Mouse (Mus musculus): ENCODE results near the gene Gjd2. TPM values are rescaled to one million over a fixed set of nuclear protein-coding genes. Genes with fewer than 3 reads are reported as not detected.
A peak's percentile ranks its signal among the peaks of the same experiment; 100 is the strongest.

Gjd2 gene
- polyA plus RNA-seq, 1 experiment from 2014 or later, result 0.23 TPM

DNA sequence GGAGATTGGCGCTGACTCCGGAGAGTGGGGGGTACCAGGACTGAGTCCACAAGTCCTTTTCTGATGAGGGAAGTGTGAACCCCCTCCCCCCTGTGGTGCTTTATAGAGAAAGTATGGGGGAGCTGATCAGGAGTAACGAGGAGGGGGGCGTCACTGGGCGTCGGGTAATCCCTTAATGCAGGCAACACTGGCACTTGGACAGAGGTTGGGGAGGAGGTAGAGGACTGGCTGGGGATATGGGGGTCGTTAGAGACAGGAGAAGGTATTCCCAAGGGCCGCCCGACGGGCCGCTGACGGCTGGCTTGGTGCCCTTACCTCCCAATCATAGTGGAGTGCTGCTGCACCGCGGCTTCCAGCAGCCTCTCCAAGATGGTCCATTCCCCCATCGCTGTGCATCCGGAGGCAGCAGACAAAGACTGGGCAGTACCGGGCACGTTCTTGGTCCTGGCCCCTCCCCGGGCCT is 639 bp downstream of the Gjd2 start:
- WGBS, result 3% methylated on average over 19 of the region's 19 CpGs
- no peaks in the 10 kb centered on the region for H3K36me3 ChIP-seq
- H3K9me3 ChIP-seq (replicated peaks), result no peaks in the 10 kb centered on the region
- H3K9ac ChIP-seq, result no peak overlapping the region
- H3K27ac ChIP-seq (replicated peaks), result no peak overlapping the region
- peak overlapping the region; percentile 59 for H3K4me2 ChIP-seq (replicated peaks)
- peaks cover 12% of the 10 kb centered on the region for H3K4me1 ChIP-seq
- peaks cover 52% of the 10 kb centered on the region for H3K27me3 ChIP-seq
- peak overlapping the region; percentile 37; the same call in 1 of the 2 replicates for H3K4me3 ChIP-seq (replicated peaks)
- ATAC-seq (ENCODE audit: insufficient number of reproducible peaks, low FRiP score, low TSS enrichment, low read depth), result no peak

DNA sequence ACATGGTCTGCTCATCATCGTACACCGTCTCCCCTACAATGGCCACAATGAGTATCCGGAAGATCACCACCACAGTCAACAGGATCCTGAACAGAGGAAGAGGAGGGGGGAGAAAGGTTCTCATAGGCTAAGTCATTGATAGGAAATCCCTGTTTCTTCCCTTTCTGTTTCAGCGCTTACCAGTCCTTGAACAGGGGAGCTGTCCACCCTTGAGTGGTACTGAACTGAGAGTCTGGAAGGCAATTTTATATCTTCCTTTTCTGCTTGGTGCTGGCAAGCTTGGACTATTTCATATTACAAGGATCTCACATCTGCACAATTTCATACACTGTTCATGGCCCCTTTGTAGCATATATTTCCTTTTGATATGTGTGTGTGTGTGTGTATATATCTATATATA is 1.6 kb downstream of the Gjd2 start:
- Histone ChIP-seq H3K9me3 (replicated peaks) (no peaks in the 10 kb centered on the region), H3K4me1 (peaks cover 12% of the 10 kb centered on the region), H3K4me2 (replicated peaks) (no peak overlapping the region), H3K36me3 (no peaks in the 10 kb centered on the region), H3K27ac (replicated peaks) (no peak overlapping the region), H3K9ac (no peak overlapping the region), H3K27me3 (peaks cover 46% of the 10 kb centered on the region), H3K4me3 (replicated peaks) (no peak overlapping the region)
- no peak for ATAC-seq (ENCODE audit: insufficient number of reproducible peaks, low FRiP score, low TSS enrichment, low read depth)
- WGBS, result 37% methylated on average over 4 of the region's 4 CpGs

DNA sequence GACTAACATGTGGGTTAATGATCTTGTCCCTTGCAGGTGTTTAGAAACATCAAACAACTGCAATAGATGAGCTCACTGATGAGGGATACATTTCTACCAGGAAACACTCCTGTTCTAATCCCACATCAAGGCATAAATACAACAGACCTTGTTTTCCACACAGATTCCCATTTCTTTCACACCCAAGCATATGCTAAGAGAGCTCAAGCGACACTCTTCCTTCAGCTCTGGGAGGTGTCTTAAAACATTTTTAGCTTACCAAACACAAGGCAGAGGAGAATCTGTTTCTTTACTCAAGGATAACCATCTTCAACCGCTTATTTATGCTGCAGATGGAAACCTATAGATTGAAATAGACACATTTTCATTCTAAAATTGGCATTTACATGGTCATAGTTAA is 5.1 kb downstream of the Gjd2 start:
- WGBS, result 78% methylated on average over 2 of the region's 2 CpGs
- Histone ChIP-seq H3K27me3 (peaks cover 21% of the 10 kb centered on the region), H3K4me3 (replicated peaks) (no peak overlapping the region), H3K36me3 (no peaks in the 10 kb centered on the region), H3K27ac (replicated peaks) (no peak overlapping the region), H3K9ac (no peak overlapping the region), H3K9me3 (replicated peaks) (no peaks in the 10 kb centered on the region), H3K4me1 (peaks cover 5% of the 10 kb centered on the region), H3K4me2 (replicated peaks) (no peak overlapping the region)
- ATAC-seq (ENCODE audit: insufficient number of reproducible peaks, low FRiP score, low TSS enrichment, low read depth), result no peak

DNA sequence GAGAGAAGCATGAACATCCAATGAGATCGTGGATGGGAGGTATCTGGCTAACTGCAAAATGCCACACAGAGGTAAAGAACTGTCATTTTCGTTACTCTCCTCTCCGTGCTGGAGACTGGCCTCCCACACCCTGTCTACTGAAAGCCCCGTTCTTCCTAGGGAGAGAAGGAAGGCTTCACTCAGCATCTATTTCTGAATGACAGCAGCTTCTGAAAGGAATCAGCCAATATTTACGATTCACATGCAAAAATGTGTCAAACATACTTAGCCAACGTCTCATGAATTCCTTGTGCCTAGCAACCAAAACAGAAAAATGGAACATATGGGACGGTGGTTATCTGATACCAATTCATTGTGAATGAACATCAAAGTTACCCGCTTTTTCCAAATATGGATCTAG is 15.9 kb downstream of the Gjd2 start:
- no peak for ATAC-seq (ENCODE audit: insufficient number of reproducible peaks, low FRiP score, low TSS enrichment, low read depth)
- no peak overlapping the region for H3K4me3 ChIP-seq (replicated peaks)
- no peaks in the 10 kb centered on the region for H3K27me3 ChIP-seq
- no peaks in the 10 kb centered on the region for H3K4me1 ChIP-seq
- no peaks in the 10 kb centered on the region for H3K9me3 ChIP-seq (replicated peaks)
- 48% methylated on average over 8 of the region's 8 CpGs for whole genome bisulfite sequencing
- H3K4me2 ChIP-seq (replicated peaks), result no peak overlapping the region
- H3K9ac ChIP-seq, result no peak overlapping the region
- H3K27ac ChIP-seq (replicated peaks), result no peak overlapping the region
- H3K36me3 ChIP-seq, result no peaks in the 10 kb centered on the region

DNA sequence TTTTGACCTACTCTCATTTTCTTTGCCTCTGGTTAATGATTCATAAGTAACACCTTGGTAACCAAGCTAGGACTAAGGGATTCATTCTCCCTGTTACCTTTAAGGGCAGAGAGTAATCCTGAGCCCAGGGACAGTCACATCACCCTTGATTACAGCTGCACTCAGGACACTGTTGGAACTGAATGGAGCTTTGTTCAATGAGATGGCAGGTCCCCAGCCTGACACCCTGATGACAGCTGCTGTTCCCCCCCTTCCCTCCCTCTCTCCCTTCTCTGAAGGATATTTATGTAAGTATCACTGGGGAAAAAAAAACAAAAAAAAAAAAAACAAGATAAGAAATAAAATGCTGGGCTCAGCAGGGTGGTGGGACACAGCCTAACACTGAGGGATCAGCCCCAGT is 16.5 kb downstream of the Gjd2 start:
- ATAC-seq (ENCODE audit: insufficient number of reproducible peaks, low FRiP score, low TSS enrichment, low read depth), result no peak
- Histone ChIP-seq H3K9me3 (replicated peaks) (no peaks in the 10 kb centered on the region), H3K9ac (no peak overlapping the region), H3K4me1 (no peaks in the 10 kb centered on the region), H3K4me3 (replicated peaks) (no peak overlapping the region), H3K36me3 (no peaks in the 10 kb centered on the region), H3K27me3 (no peaks in the 10 kb centered on the region), H3K27ac (replicated peaks) (no peak overlapping the region), H3K4me2 (replicated peaks) (no peak overlapping the region)

DNA sequence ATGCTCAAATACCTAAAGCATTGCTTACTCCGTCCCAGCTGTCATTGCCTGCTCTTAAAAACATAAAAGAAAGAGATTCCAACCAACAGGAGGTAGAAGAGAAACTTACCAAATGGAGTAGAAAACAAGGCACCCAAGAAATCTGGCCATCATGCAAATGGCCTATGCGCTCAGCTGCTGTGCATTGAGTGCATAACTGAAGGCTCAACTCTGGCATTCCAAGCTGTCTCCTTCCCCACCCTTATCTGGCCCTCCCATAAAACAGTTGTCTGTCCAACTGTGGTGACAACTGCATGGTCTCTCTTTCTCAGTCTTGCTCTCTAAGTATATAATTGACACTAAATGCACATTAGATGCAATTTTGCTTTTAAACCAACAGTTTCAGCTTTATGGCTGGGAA is 28.5 kb downstream of the Gjd2 start:
- H3K27me3 ChIP-seq, result no peaks in the 10 kb centered on the region
- no peak overlapping the region for H3K4me2 ChIP-seq (replicated peaks)
- H3K27ac ChIP-seq (replicated peaks), result no peak overlapping the region
- WGBS, result 81% methylated on average over 2 of the region's 2 CpGs
- H3K4me3 ChIP-seq (replicated peaks), result no peak overlapping the region
- no peak overlapping the region for H3K9ac ChIP-seq
- no peaks in the 10 kb centered on the region for H3K9me3 ChIP-seq (replicated peaks)
- peak; percentile 47; the same call in 1 of the 2 replicates for ATAC-seq (ENCODE audit: insufficient number of reproducible peaks, low FRiP score, low TSS enrichment, low read depth)
- no peaks in the 10 kb centered on the region for H3K4me1 ChIP-seq
- H3K36me3 ChIP-seq, result no peaks in the 10 kb centered on the region

DNA sequence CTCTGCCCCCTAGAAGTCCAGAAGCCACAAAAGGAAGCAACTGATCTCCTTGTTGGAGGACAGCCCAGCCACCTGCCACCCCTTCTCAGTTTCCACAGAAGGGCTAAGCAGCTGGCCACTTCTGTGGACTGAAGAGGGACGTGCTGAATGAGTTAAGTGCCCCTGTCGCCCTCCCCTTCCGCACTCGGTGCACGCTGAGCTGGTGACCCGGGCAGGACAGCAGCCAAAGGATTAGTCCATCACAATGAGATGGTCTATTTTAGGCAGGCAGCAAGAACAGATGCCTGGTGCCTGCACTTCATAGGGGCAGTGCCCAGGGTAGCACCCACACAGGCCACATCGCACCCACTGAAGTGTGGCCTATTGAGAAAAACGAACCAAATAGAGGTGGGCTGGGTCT is 32.8 kb downstream of the Gjd2 start:
- Histone ChIP-seq H3K27ac (replicated peaks) (no peak overlapping the region), H3K4me1 (no peaks in the 10 kb centered on the region), H3K9ac (no peak overlapping the region), H3K4me3 (replicated peaks) (no peak overlapping the region), H3K36me3 (no peaks in the 10 kb centered on the region), H3K4me2 (replicated peaks) (no peak overlapping the region), H3K9me3 (replicated peaks) (no peaks in the 10 kb centered on the region), H3K27me3 (no peaks in the 10 kb centered on the region)
- peak; percentile 76 for ATAC-seq (ENCODE audit: insufficient number of reproducible peaks, low FRiP score, low TSS enrichment, low read depth)
- 56% methylated on average over 8 of the region's 8 CpGs for WGBS

DNA sequence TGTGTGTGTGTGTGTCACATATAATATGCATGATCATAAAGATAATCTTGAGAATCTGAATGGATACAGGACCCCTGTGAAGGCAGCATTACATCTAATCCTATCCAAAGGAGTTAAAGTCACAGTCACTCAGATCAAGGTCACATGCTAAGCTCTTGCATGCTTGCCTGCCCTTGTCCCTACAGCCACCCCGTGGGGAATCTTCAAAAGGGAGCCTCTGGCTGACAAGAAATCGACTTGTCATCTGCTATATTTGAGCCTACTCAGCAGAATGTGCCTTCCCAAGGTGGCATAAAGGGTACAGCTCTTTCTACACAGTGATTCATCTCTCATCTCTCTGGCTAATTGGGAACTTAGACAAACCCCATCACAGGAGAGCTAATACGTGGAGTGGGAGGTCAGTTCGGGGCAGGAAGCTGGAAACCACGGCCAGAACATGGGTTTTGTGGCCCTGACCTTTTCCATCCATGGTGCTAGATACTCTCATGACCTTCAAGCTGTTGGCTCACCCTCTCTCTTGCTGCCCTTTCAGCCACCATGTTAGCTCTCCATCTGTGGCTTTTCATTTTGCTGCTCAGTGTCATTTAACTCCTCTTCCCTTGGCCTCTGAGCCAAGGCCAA is 35.2 kb downstream of the Gjd2 start:
- Histone ChIP-seq H3K27me3 (no peaks in the 10 kb centered on the region), H3K4me1 (no peaks in the 10 kb centered on the region), H3K4me3 (replicated peaks) (no peak overlapping the region), H3K36me3 (no peaks in the 10 kb centered on the region), H3K4me2 (replicated peaks) (no peak overlapping the region), H3K9me3 (replicated peaks) (no peaks in the 10 kb centered on the region), H3K9ac (no peak overlapping the region), H3K27ac (replicated peaks) (no peak overlapping the region)
- WGBS, result 65% methylated on average over 5 of the region's 5 CpGs
- ATAC-seq (ENCODE audit: insufficient number of reproducible peaks, low FRiP score, low TSS enrichment, low read depth), result no peak

DNA sequence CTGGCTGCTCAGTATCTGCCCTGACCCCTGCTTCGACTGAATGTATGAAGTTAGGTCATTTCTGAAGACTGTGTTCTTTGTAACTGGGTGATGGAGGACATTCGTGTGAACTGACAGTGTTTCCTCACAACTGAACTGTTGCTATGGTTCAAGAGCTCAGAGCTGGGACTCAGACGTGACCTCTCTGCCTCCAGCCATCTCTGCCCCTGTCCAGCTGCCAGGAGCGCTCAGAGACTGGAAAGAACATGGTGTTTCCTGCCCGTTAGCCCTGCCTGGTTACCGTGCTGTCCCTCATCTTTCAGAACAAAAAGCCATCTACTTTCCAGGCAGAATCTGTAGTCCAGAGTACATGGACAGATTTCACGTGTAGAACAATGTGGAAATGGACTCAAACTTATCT is 39.5 kb downstream of the Gjd2 start:
- Histone ChIP-seq H3K4me1 (no peaks in the 10 kb centered on the region), H3K9me3 (replicated peaks) (no peaks in the 10 kb centered on the region), H3K27ac (replicated peaks) (no peak overlapping the region), H3K27me3 (no peaks in the 10 kb centered on the region), H3K36me3 (no peaks in the 10 kb centered on the region), H3K4me2 (replicated peaks) (no peak overlapping the region), H3K9ac (no peak overlapping the region), H3K4me3 (replicated peaks) (no peak overlapping the region)
- 71% methylated on average over 7 of the region's 7 CpGs for WGBS
- no peak for ATAC-seq (ENCODE audit: insufficient number of reproducible peaks, low FRiP score, low TSS enrichment, low read depth)

DNA sequence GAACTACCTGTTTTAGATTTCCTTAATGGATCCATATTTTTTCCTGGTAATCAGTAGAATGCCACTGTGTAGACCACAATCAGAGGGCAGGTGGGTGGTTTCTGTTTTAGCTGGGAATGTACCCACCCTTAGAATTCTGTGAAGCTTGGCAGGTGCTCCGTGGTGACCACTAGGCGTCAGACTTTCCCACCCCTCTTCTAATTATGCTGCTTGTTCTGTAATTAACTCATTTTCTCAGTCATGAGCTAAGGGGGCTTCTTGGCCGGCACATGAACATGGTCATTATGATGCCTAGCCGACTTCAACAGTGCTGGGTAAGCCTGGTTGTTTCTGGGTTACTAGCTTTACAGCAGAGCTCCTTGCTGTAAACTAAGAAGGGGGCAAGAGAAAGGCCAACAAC is 47.0 kb downstream of the Gjd2 start:
- Histone ChIP-seq H3K27ac (replicated peaks) (no peak overlapping the region), H3K4me1 (no peaks in the 10 kb centered on the region), H3K4me2 (replicated peaks) (no peak overlapping the region), H3K27me3 (no peaks in the 10 kb centered on the region), H3K36me3 (no peaks in the 10 kb centered on the region), H3K9me3 (replicated peaks) (no peaks in the 10 kb centered on the region), H3K9ac (no peak overlapping the region), H3K4me3 (replicated peaks) (no peak overlapping the region)
- 33% methylated on average over 4 of the region's 4 CpGs for WGBS
- ATAC-seq (ENCODE audit: insufficient number of reproducible peaks, low FRiP score, low TSS enrichment, low read depth), result no peak
